Mouse (Mus musculus) mature B cell (primary cell): ENCODE data around the gene Fli1.

ENCODE experiments used
- in situ Hi-C: fragments of 300-500 bp; cut with MboI; formaldehyde crosslinking; loops from 2 replicates; pipeline ENCODE4 v1.14.3; 2019

Fli1 gene

DNA sequence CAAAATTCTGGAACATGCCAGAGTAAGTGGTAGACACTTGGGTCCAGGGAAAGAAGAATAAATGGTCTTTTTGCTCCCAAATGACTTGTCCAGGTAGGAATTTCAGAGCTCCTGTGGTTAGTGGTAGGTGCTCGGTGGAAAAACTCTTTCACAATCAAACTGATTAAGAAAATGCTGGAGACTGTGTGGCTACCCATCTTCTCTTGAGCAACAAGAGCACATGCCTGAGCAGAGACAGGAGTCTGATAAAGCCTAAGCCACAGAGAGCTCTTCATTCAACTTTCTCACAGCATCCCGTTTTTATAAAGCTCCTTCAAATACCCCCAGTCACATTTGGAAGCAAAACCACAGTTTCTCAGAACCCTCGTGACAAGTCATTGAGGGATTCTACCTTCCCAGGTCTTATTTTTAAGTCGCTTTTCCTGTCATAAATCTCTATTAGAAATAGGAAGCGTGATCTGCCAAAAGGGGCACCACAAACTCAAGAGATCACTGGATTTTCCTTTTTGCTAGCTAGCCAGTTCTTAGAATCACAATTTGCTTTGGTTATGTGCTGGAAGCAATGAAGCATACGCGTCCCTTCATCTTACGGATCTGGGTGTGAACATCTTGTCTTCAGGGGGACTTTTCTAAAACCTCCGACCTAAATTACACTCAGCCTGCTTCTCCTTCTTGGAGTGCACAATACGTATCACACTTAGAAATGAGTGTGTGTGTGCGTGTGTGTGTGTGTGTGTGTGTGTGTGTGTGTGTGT, 40.2 kb downstream of the Fli1 start:
- in situ Hi-C loops = no loop called here

DNA sequence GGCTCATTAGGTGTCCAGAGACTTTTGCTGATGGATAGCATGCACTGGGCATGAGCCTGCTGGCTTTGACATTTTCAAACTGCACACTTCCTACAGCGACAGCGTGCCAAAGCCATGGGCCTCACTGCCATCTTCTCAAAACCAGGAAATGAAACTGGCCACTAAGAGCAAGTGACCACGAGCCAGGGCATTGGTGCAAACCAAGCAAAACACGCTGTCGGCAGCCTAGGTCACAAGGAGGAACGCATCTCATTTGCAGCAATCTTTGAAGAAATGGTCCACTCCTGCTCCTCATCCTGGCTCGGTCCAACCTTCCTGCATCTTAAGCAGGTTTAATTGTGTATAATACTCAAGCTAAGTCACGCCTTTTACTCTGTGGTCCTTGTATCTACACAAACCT, 41.8 kb downstream of the Fli1 start:
- in situ Hi-C loops = no loop called here

DNA sequence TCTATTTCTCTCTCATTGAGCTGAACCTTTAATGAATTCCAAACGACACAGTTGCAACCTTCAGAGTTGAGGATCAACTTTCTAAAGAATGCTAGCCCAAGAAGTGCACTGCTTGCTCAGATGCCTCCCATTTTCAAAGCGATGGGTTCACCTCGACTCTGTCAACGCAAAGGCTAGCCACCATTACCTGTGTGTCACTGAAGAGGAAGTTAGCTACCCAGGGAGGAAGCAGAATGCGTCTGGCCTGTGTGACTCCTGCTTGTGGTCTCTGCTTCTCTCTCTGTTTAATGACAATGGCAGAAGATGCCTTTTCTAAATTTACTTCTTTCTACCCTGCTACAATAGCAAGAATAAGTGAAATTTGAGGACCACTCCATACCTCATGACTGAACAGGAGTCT, 42.6 kb downstream of the Fli1 start:
- in situ Hi-C loops = no loop called here

- in situ Hi-C loops = no loop called here
Observed at GRCm38 (mm10) chr9:32499469-32499868, 43.2 kb downstream of the Fli1 start.

DNA sequence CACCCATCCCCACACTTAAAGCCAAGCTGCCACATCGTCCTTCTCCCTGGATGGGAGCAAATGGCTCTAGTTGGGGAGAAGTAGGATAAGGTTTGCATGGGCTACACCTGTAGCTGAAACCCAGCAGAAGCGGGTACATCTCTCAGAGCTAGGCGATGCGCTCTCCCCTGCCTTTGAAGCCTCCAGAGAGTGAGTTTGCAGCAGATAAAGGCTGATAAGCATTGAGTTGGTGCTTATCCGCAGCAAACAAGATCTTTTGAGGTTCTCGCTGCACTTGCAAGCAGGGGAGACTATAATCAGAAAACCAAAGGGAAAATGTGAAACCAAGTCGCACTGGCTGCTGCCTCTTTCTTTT, 47.0 kb downstream of the Fli1 start:
- in situ Hi-C loops = no loop called here

GRCm38 (mm10) chr9:32494891-32495642, 47.6 kb downstream of the Fli1 start:
- in situ Hi-C loops = no loop called here

DNA sequence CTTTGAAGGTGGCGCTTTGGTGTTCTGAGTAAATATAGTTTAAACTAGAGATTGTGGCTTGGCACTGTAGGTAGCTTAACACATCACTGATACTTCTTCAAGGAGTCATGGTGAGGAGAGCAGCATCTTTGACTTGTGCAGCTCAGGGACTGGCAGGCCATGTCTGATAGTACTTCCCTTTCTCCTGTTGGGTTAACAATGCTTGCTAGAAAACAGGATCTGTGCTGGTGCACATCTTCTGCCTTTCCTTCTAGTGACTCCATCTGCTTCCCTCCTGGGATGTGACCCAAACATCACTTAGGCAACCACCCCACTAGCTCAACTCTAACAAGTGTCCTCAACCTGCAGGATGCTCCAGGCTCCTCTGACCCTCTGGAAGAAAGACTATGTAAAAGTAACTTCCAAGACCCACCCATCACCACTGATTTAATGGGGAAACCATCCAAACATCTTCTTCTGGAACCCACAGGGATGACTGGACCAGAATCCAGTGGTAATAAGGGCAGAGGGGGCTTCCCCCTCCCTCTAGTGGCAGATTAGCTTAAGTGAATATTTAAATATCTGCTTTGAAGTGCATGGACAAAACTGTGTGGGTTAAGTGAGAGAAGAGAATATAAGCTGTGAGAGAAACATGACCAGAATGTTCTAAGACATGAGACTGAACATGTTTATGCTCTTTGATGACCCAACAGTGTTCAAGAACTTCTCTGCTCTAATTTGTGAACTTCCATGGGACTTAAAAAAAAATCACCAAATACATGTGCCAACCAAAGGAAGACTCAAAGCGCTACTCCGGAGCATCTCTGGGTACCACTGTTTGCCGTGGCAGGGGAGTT, 48.9 kb downstream of the Fli1 start:
- in situ Hi-C loops = no loop called here

DNA sequence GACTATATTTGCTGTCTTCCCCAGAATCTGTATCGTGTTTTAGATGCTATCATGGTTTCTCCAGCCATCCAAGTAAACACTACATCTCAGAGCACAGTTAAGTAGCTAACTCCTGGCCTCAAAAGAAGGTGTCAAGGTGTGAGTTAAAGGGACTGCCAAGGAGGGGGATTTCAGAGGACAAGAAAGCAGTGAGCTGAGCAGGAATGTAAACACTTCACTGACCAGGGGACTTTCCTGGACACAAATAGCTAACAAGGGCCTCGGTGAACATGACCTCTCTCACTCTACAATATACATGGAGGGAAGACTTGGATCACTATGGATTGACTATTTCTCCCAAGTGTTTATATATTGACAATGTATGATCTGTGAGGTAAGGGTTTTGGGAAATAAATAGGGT, 49.9 kb downstream of the Fli1 start:
- in situ Hi-C loops = no loop called here

DNA sequence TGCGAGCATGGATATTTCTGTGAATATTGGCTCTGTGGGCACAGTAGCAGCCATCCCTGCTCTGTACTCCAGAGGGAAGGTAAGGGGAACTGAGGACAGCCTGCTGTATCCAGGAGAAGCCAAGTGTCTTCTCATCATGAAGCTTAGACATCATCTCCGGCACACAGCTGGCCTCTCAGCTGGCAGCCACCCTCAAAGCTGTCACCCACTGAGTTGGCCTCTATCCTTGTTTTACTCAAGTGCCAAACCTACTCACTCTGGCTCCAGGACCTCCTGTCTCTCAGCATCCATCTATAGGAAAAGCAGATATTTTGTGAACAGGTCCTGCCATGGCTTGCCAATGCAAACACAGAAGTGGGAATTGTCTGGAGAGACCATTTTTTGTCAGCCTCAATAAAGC, 51.2 kb downstream of the Fli1 start:
- in situ Hi-C loops = no loop called here

- in situ Hi-C loops = no loop called here
Observed at GRCm38 (mm10) chr9:32489794-32490358, 52.8 kb downstream of the Fli1 start.

- in situ Hi-C loops = no loop called here
Observed at GRCm38 (mm10) chr9:32489315-32489714, 53.3 kb downstream of the Fli1 start.

GRCm38 (mm10) chr9:32488627-32489026, 54.0 kb downstream of the Fli1 start:
- in situ Hi-C loops = no loop called here

- in situ Hi-C loops = no loop called here
Observed at GRCm38 (mm10) chr9:32487823-32488222, 54.8 kb downstream of the Fli1 start.

DNA sequence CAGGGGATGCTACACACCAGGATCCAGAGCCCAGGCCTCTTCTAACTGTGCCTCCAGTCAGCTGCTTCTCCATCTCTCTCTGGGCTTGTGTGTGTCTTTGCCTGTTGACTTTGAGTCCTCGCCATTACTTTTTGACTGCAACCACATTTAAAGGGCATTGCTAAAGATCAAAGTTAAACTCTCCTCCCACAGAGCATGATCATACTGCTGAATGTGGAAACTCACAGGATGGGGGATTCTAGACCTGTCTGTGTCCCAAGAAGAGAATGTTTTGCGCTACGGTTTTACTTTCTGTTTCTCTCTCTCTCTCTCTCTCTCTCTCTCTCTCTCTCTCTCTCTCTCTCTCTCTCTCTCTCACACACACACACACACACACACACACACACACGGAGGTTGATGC, 55.3 kb downstream of the Fli1 start:
- in situ Hi-C loops = no loop called here

GRCm38 (mm10) chr9:32480418-32480817, 62.2 kb downstream of the Fli1 start:
- in situ Hi-C loops = no loop called here

DNA sequence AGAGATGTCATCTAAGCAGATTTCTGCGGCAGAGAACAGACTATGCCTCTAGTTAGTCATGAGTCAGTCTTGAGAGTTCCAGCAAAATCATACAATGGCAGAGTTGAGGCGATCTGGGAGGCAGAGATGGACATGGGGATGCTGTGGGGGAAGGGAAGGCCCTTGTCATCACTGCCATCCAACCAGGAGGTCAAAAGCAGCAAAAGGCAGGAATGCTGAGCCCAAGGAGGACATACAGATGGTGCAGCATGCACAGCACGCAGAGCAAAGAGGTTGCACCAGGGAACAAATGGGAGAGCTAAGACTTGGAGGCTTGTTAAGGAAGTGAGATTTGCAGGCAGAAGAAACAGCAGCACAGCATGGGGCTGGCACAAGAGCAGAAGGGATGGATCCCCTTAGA, 63.9 kb downstream of the Fli1 start:
- in situ Hi-C loops = no loop called here

DNA sequence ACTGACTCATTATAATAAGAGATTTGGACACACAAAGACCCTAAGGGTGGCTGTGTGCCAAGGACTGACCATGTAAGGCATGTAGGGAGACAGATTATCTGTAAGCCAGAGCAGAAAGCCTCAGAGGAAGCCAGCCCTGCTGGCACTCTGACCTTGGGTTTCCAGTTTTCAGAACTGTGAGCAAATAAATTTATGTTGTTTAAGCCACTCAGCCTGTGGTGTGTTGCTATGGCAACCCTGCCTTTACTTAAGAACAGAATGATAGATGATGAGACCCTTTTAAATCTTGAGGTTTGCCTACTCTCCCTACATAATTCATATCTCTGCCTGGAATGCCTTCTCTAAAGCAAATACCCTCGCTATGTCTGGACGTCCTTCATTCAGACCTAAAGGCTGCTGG, 64.6 kb downstream of the Fli1 start:
- in situ Hi-C loops = no loop called here

DNA sequence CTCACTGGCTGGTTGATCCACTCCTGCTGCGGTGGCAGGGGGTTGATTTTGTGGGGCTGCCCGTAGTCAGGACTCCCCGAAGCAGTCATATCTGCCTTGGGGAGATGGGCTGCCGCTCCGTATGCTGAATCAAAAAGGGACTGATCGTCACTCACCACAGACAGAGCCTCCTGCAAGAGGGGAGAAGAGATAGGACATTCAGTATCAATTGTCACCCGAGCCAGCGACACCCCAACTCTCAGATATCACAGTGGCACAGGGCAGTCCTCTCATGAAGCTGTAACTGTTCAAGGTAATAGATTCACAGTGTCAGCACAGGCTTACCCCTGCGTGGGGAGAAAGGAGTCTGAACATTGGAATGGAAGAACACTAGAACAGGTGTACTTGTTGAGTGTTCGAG, 66.1 kb downstream of the Fli1 start:
- in situ Hi-C loops = no loop called here

- in situ Hi-C loops = no loop called here
Observed at GRCm38 (mm10) chr9:32474621-32475390, 67.9 kb downstream of the Fli1 start.

DNA sequence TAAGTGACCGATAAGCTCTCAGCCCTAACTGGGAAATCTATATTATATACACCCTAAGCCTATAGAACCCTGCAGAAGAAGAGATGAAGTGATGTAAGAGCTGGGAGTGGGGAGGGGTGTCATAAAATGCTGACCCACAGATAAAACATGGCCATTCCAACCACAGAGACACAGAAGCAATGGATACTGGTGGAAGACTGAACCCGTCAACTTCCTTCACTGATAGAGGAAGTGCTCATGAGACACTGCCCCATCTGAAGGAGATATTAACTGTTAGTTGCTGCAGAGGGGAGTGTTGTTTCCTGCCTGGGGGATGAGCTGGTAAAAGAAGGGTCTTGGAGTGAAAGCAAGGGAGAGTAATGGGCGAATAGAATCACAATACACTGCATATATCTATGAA, 70.3 kb downstream of the Fli1 start:
- in situ Hi-C loops = no loop called here

GRCm38 (mm10) chr9:32469123-32469751, 73.4 kb downstream of the Fli1 start:
- in situ Hi-C loops = no loop called here
